Mouse (Mus musculus) brain, embryonic 14.5 days (tissue): ENCODE data around the gene Eps8.

ENCODE experiments used
- CTCF ChIP-seq: fragments of 200-500 bp; IDR thresholded peaks from 2 replicates; pipeline ENCODE4 v1.5.1; 2012; ENCODE audit warnings: inconsistent platforms, mild to moderate bottlenecking, moderate library complexity, borderline replicate concordance; ENCODE audit not compliant: insufficient read depth, insufficient read length; ENCODE audit errors: extremely low read depth
- POLR2A ChIP-seq: fragments of 200-500 bp; IDR thresholded peaks from 2 replicates; pipeline ENCODE4 v1.6.1; 2012; ENCODE audit warnings: mild to moderate bottlenecking, inconsistent platforms, borderline replicate concordance; ENCODE audit not compliant: poor library complexity, insufficient read depth, insufficient read length, severe bottlenecking; ENCODE audit errors: extremely low read depth

DNA sequence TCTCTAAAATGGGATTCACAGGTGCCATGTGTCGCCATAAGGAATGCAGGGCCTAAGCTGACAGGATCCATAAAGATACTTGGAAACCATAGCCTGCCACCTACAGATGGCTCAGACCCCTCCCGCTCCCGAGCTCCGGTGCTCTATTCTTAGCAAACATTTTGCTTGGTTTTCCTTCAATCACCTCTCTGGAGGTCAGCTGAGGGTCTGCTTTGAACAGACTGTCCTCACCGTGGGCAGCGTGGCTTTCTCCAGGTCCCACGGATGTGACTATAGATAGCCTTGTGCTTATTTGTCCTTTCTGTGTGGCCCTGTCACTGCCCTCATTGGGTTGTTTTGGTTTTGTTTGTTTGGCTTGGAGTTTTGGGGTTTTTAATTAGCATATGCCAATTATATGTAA is 196.5 kb downstream of the Eps8 start:
- TF ChIP-seq CTCF (no peak), POLR2A (no peak)
